Mouse (Mus musculus) left cerebral cortex, postnatal 36 days (tissue): ENCODE measurements at regions not wholly inside any gene's neighbourhood (a gene's known extent, or its start where the extent isn't known, plus 50 kb on each side); places are given as distances from the start of the nearest gene placed in this dataset.

Experiments
- DNase-seq, 2 experiments: peaks; one replicate each; pipeline ENCODE4 v3.0.0; 2021 to 2022; ENCODE audit warnings: low spot score in 2 of 2, mixed read lengths in 1 of 2
- intact Hi-C: fragments of 180-260 bp; cut with DNase I; formaldehyde crosslinking; loops from one replicate; pipeline ENCODE4 v1.15.1; 2025

GRCm38 (mm10) chr2:160075694-160076093 is 258.3 kb downstream of the Gm826 start:
- intact Hi-C loops: no loop called here
- no peak for DNase-seq

- DNase-seq: no peak
- intact Hi-C loops: no loop called here
Observed at GRCm38 (mm10) chr2:160070441-160070840, 263.5 kb downstream of the Gm826 start.

- intact Hi-C loops: no loop called here
- DNase-seq: no peak
Observed at GRCm38 (mm10) chr2:160068772-160069171, 265.2 kb downstream of the Gm826 start.

- intact Hi-C loops: no loop called here
- no peak for DNase-seq
Observed at GRCm38 (mm10) chr2:160067904-160068303, 266.1 kb downstream of the Gm826 start.

GRCm38 (mm10) chr2:160066491-160067303 is 267.3 kb downstream of the Gm826 start:
- intact Hi-C loops: no loop called here
- peak in 1 of 2 experiments; percentile 16 for DNase-seq

- DNase-seq: no peak
- intact Hi-C loops: loop anchor here (5.0 kb wide), 1 partner anchor 305 kb away; the partner anchor contains the start of gene Mafb
Observed at GRCm38 (mm10) chr2:160062148-160062937, 271.6 kb downstream of the Gm826 start.

- intact Hi-C loops: loop anchor here (5.0 kb wide), 1 partner anchor 307 kb away; the partner anchor contains the start of gene Mafb
- no peak for DNase-seq
Observed at GRCm38 (mm10) chr2:160060091-160060490, 273.9 kb downstream of the Gm826 start.

- intact Hi-C loops: no loop called here
- DNase-seq: no peak
Observed at GRCm38 (mm10) chr2:160057211-160057610, 276.8 kb downstream of the Gm826 start.

- intact Hi-C loops: no loop called here
- no peak for DNase-seq
Observed at GRCm38 (mm10) chr2:160054411-160054810, 279.6 kb downstream of the Gm826 start.

GRCm38 (mm10) chr2:160048286-160048685 is 285.7 kb downstream of the Gm826 start:
- DNase-seq: no peak
- intact Hi-C loops: no loop called here

GRCm38 (mm10) chr2:160046881-160047543 is 286.9 kb downstream of the Gm826 start:
- DNase-seq: no peak
- intact Hi-C loops: no loop called here

GRCm38 (mm10) chr2:160044591-160044990 is 289.4 kb downstream of the Gm826 start:
- DNase-seq: no peak
- intact Hi-C loops: no loop called here

- intact Hi-C loops: no loop called here
- no peak for DNase-seq
Observed at GRCm38 (mm10) chr2:160044184-160044583, 289.8 kb downstream of the Gm826 start.

GRCm38 (mm10) chr2:160029432-160029831 is 304.5 kb downstream of the Gm826 start:
- intact Hi-C loops: no loop called here
- DNase-seq: no peak

GRCm38 (mm10) chr2:160028459-160028858 is 305.5 kb downstream of the Gm826 start:
- no peak for DNase-seq
- intact Hi-C loops: no loop called here

GRCm38 (mm10) chr2:160025911-160026310 is 308.1 kb downstream of the Gm826 start:
- DNase-seq: no peak
- intact Hi-C loops: no loop called here

- DNase-seq: no peak
- intact Hi-C loops: no loop called here
Observed at GRCm38 (mm10) chr2:160021541-160021940, 312.4 kb downstream of the Gm826 start.

- intact Hi-C loops: no loop called here
- DNase-seq: no peak
Observed at GRCm38 (mm10) chr2:160020876-160021275, 313.1 kb downstream of the Gm826 start.

GRCm38 (mm10) chr2:160017020-160017812 is 316.7 kb downstream of the Gm826 start:
- intact Hi-C loops: no loop called here
- no peak for DNase-seq
